Mouse (Mus musculus): ENCODE results near the gene Inhbb. TPM values are rescaled to one million over a fixed set of nuclear protein-coding genes. Genes with fewer than 3 reads are reported as not detected.
A peak's percentile ranks its signal among the peaks of the same experiment; 100 is the strongest.

Inhbb gene
- 0.32 and 0.34 TPM in 2 replicates for polyA plus RNA-seq (2015; fragmentation: Nextera tagmentation; extraction: Ambion mirVana)

DNA sequence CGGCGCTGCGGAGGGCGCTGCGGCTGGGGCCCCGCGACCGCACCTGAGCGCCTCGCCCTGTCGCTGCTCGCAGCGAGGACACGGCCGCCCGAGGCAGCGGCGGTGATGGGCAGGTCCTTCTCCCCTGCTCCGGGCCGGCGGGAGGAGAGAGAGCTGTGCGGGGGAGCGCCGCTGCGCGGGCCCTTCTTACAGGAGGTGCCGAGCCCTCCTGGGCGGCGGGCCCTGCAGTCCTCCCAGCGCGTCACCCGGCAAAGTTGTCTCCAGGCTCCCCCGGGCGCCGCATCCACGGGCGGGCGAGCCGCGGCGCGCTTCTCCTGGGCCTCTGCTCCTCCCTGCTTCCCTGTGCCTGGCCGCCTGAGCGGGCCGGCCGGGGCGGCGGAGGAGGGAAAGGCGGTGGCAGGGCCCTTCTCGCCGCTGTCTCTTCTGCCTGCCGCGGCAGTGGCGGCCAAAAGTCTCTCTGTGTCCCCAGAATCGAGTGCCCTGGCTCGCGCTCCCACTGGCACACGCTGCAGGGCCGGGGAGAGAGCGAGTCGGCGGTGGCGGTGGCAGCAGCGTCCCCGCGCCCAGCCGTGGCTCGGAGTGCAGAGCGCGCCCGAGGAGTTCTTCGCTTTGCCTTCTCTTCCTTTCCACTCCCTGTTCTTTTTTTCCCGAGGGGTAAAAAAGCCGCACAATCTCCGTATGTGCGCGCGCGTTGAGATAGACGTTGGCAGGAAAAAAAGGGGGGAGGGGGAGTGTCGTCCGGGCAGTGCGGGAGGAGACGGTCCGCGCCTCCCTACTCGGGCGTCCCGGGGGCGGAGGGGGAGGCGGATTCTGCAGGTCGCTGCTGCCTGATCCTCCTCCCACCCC is at the start of gene Inhbb:
Inhbb (minus strand) TSS at position 673 of the 846 bp plus-strand sequence.
- Histone ChIP-seq H3K4me2 (peak within 1 kb of the TSS; percentile 100), H3K27me3 (peaks cover 91% of the 10 kb centered on the region), H3K27ac (no peak within 1 kb of the TSS), H3K36me3 (no peaks in the 10 kb centered on the region), H3K9me3 (replicated peaks) (no peaks in the 10 kb centered on the region), H3K4me1 (peaks cover 39% of the 10 kb centered on the region), H3K9ac (peak within 1 kb of the TSS; percentile 49), H3K4me3 (replicated peaks) (peak within 1 kb of the TSS; percentile 63)
- WGBS: under 1% methylated on average over 72 of the region's 92 CpGs
- ATAC-seq (replicated peaks; ENCODE audit: low FRiP score): peak; percentile 59

DNA sequence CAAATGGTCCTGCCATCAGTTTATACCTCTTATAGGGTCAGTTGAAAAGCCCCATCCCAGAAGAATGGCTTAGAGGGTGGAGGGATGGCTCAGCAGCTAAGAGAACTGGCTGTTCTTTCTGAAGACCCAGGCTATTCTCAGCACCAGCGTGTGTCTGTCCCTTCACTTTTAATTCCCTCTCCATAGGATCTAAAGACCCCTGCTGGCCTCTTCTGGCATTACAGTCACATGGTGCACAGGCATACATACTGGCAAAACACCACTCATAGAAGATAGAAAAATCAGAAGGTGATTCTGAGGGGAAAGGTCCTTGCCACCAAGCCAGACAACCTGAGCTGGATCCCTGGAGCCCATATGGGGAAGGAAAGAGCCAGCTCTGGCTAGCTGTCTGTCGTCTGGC is 41.3 kb upstream of the Inhbb start:
- Histone ChIP-seq H3K9me3 (replicated peaks) (no peaks in the 10 kb centered on the region), H3K36me3 (no peaks in the 10 kb centered on the region; the same call in 1 of the 2 replicates), H3K27me3 (no peaks in the 10 kb centered on the region), H3K27ac (no peak overlapping the region), H3K4me3 (replicated peaks) (no peak overlapping the region), H3K4me1 (no peaks in the 10 kb centered on the region), H3K9ac (no peak overlapping the region), H3K4me2 (no peak overlapping the region)
- no peak; the same call in 1 of the 2 replicates for ATAC-seq (replicated peaks; ENCODE audit: low FRiP score)
- 51% methylated on average over 2 of the region's 2 CpGs for WGBS

DNA sequence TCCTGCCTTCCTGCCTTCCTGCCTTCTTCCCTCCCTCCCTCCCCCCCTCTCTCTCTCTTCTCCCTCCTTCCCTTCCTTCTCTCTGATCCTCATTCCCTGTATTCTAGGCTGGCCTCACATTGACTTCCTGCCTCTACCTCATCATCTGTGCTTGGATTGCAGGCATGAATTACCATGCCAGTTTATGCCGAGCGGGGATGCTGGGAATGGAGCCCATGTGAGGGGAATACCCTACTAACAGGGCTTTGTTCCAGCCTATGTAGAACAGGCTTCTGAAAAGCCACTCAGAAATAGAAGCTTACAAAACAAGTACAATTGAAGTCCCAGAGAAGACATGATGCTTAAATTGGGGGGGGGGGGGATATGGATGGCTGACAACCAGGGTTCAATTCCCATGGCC is 38.0 kb upstream of the Inhbb start:
- Histone ChIP-seq H3K4me2 (no peak overlapping the region), H3K4me3 (replicated peaks) (no peak overlapping the region), H3K27me3 (0 out of 2 replicates have a peak, but pooled peaks cover 4% of the 10 kb centered on the region), H3K4me1 (peaks cover 17% of the 10 kb centered on the region), H3K27ac (no peak overlapping the region), H3K9me3 (replicated peaks) (no peaks in the 10 kb centered on the region), H3K36me3 (no peaks in the 10 kb centered on the region), H3K9ac (no peak overlapping the region)
- no peak for ATAC-seq (replicated peaks; ENCODE audit: low FRiP score)
- 72% methylated on average over 2 of the region's 2 CpGs for WGBS

DNA sequence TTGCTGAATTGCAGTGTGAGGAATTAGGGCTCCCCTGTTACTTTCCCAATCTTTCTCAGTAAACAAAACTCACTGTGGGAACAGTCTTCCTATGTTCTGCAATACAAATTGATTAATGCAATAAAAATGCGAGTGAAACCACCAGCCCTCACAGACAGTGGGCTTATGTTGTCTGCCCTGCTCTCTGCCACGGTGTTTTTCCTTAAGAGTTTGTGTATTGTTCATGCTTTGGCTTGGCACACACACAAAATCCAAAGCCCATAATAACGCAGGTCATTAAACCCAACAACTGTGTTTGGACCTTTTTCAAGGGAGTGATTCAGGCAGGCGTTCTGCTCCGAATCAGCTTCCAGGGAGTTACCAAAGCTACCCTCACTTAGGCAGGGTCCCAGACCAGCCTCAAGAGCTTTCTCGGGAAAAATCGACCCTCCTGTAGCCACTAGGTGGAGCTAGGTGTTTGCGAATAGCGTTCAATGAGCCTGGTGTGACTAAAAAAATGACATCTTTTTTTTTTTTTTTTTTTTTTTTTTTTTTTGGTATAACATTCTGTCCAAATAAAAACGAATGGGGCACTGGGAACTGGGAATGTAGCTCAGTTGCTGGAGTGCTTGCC is 36.1 kb upstream of the Inhbb start:
- Histone ChIP-seq H3K27ac (no peak overlapping the region), H3K9ac (no peak overlapping the region), H3K4me2 (peak overlapping the region; percentile 54), H3K4me3 (replicated peaks) (no peak overlapping the region), H3K36me3 (no peaks in the 10 kb centered on the region), H3K9me3 (replicated peaks) (no peaks in the 10 kb centered on the region), H3K27me3 (0 out of 2 replicates have a peak, but pooled peaks cover 4% of the 10 kb centered on the region), H3K4me1 (peaks cover 17% of the 10 kb centered on the region)
- WGBS: 9% methylated on average over 10 of the region's 10 CpGs
- ATAC-seq (replicated peaks; ENCODE audit: low FRiP score): no peak

DNA sequence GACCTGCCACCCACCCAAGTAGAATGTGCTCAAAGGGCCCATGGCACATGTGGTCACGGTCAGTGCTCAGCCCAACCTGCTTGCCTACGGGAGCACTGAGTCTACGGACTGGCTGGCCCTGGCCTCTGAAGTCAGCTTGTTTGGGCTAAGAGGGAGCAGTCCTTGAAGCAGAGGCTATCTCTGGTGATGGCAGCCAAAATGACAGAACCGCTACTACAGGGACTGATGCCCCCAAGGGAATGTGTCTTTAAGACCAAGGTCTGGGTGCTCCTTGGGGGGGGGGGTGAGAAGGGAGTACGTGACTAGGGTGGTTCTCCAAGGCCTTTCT is 35.4 kb upstream of the Inhbb start:
- ATAC-seq (replicated peaks; ENCODE audit: low FRiP score): peak; percentile 74
- no peaks in the 10 kb centered on the region for H3K9me3 ChIP-seq (replicated peaks)
- peak overlapping the region; percentile 54 for H3K4me2 ChIP-seq
- 0 out of 2 replicates have a peak, but pooled peaks cover 4% of the 10 kb centered on the region for H3K27me3 ChIP-seq
- H3K36me3 ChIP-seq: no peaks in the 10 kb centered on the region
- 9% methylated on average over 5 of the region's 5 CpGs for WGBS
- 0 out of 2 replicates have a peak overlapping the region, but pooled peaks have one; percentile 26 for H3K9ac ChIP-seq
- peak overlapping the region; percentile 21; the same call in 1 of the 2 replicates for H3K4me3 ChIP-seq (replicated peaks)
- peaks cover 17% of the 10 kb centered on the region for H3K4me1 ChIP-seq
- H3K27ac ChIP-seq: no peak overlapping the region

DNA sequence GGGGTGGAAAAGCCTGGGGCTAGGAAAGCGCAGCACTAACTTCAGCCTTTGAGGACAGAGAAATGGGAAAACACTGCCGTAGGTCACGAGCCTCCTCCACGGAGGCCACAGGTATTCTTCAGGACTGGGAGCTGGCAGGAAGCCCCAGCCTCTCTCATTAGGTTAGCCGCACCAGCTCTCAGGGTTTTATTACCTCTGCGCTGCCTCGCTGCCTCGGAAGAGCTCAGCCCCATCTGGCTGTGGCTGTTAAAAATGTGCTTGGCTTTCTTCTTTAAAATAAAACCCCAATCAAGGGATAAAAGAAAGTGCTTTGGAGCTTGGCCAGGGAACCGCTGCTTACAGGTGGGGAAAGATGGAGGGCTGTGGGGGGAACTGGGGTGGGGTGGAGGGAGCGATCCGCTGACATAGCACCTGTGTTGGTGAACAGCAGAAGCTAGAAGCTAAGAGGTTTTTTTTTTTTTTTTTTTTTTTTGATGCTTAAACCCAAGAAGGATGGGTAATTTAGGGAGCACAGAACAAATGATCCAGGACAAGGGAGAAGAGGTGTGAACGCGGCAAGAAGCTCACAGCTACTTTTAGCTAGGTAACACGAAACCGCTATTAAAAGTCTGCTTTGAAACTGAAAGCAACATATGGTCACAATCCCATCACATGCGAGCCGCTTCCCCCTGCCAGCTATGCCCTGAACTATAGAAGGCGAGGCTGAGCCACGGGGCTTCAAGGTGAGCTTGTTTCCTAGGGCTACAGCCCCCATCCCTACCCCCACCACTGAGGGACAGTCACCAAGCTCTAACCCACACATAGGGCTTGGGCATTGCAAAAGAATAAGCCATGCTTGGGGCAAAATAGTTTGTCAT is 34.9 kb upstream of the Inhbb start:
- no peak overlapping the region for H3K27ac ChIP-seq
- H3K9ac ChIP-seq: 0 out of 2 replicates have a peak overlapping the region, but pooled peaks have one; percentile 26
- peak overlapping the region; percentile 21 for H3K4me3 ChIP-seq (replicated peaks)
- H3K4me2 ChIP-seq: peak overlapping the region; percentile 54
- no peaks in the 10 kb centered on the region for H3K9me3 ChIP-seq (replicated peaks)
- no peaks in the 10 kb centered on the region for H3K36me3 ChIP-seq
- 6% methylated on average over 19 of the region's 19 CpGs for WGBS
- H3K27me3 ChIP-seq: 0 out of 2 replicates have a peak, but pooled peaks cover 4% of the 10 kb centered on the region
- peak; percentile 61 for ATAC-seq (replicated peaks; ENCODE audit: low FRiP score)
- peaks cover 17% of the 10 kb centered on the region for H3K4me1 ChIP-seq

DNA sequence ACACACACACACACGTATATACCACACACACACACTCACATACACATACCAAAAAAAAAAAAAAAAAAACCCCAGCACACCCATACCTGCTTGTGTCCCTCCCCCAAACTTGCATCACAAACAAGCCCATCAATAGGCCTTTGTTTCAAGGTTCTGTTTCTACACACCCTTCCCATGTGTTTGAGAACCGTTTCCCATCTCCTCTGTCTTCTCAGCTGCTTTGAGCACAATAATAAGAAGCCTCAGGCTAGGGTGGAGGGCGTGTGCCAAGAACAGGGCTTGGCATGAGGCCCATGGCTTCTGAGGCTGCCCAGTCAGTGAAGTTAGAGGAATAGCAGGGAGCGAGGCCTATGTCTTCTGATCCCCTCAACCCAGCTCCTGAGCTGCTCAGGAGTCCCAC is 31.7 kb upstream of the Inhbb start:
- no peak overlapping the region for H3K9ac ChIP-seq
- H3K4me1 ChIP-seq: peaks cover 20% of the 10 kb centered on the region
- no peak overlapping the region for H3K4me2 ChIP-seq
- no peak for ATAC-seq (replicated peaks; ENCODE audit: low FRiP score)
- no peaks in the 10 kb centered on the region for H3K36me3 ChIP-seq
- WGBS: 74% methylated on average over 4 of the region's 4 CpGs
- no peak overlapping the region for H3K4me3 ChIP-seq (replicated peaks)
- 0 out of 2 replicates have a peak, but pooled peaks cover 4% of the 10 kb centered on the region for H3K27me3 ChIP-seq
- H3K27ac ChIP-seq: no peak overlapping the region
- H3K9me3 ChIP-seq (replicated peaks): no peaks in the 10 kb centered on the region

DNA sequence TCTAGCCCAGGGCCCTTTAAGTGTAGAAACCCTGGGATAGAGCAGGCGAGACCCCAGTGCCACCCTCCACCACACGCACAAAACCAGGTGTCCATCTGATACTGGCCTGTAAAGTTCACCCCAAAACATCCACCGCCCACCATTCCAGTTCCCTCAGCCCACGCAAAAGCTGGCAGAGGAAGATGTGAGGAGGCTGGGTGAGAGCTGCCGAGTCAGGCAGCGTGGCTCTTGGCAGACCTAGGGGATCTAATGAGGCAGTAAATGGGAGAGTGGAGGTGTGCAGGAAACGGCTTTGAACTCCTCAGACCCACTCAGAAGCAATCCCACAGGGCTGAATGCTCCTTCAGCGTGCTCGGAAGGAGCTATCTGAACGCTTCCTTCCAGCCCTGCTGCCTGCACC is 29.4 kb upstream of the Inhbb start:
- H3K4me3 ChIP-seq (replicated peaks): no peak overlapping the region
- H3K4me1 ChIP-seq: peaks cover 4% of the 10 kb centered on the region
- H3K27ac ChIP-seq: no peak overlapping the region
- H3K27me3 ChIP-seq: 0 out of 2 replicates have a peak, but pooled peaks cover 5% of the 10 kb centered on the region
- H3K4me2 ChIP-seq: no peak overlapping the region
- no peaks in the 10 kb centered on the region for H3K9me3 ChIP-seq (replicated peaks)
- ATAC-seq (replicated peaks; ENCODE audit: low FRiP score): no peak
- no peaks in the 10 kb centered on the region for H3K36me3 ChIP-seq
- no peak overlapping the region for H3K9ac ChIP-seq
- 41% methylated on average over 10 of the region's 10 CpGs for WGBS

DNA sequence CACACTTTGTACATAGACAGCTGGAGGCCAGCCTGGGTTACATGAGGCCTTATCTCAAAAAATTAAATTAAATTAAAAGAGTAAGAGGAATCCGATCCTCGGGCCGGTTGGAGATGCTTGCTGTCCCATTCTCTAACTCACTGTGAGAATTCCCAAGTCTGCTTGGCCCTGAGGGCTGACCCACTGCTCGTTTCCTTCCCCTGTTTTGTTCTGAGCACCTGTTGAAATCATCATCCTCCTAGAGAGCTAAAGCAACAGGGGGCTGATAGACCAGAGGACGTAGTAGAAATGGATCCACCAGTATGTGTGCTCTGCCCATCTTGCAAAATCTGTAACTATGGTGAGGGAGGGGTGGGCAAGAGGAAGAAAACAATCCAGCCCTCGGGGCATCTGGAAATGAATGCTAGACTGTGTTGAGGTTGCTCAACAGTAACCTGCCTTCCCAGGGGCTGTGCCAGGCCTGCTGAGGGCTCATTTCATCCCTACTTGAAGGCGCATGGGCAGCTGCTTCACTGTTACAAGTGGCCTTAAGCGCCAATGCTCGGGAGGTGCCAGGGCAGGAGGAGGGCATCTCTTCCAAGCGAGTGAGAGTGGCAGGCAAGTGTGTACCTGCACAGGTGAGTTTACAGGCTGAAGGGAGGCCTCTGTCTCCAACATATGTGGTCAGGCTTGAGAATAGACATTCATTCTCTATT is 28.8 kb upstream of the Inhbb start:
- Histone ChIP-seq H3K9ac (no peak overlapping the region), H3K4me3 (replicated peaks) (no peak overlapping the region), H3K36me3 (no peaks in the 10 kb centered on the region), H3K27me3 (0 out of 2 replicates have a peak, but pooled peaks cover 4% of the 10 kb centered on the region), H3K27ac (no peak overlapping the region), H3K4me2 (no peak overlapping the region), H3K9me3 (replicated peaks) (no peaks in the 10 kb centered on the region), H3K4me1 (peaks cover 6% of the 10 kb centered on the region; the same call in 1 of the 2 replicates)
- 77% methylated on average over 10 of the region's 10 CpGs for WGBS
- ATAC-seq (replicated peaks; ENCODE audit: low FRiP score): no peak

DNA sequence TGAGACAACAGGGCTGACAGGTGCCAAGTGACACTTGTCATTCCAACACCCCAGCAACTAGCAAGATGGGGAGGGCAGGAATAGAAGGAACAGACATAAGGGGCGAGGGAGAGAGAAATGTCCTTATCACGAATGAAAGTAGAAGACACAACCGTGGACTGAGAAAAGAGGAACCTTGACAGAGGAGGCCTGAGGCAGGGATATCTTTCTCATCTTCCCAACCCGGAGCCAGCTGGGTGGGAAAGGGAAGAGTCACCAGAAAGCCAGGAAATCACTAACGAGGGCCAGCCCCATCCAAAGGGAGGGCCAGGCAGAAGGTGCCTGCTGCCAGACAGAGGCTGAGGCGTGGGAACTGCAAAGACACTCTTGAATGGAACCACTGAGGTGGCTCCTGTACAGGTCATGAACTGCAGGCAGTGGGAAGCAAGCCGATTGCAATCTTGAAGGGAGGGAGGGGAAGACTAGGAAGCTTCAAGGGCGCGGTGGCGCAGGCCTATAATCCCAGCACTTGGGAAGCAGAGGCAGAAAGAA is 24.8 kb upstream of the Inhbb start:
- WGBS: 62% methylated on average over 10 of the region's 10 CpGs
- no peak overlapping the region for H3K9ac ChIP-seq
- peaks cover 6% of the 10 kb centered on the region; the same call in 1 of the 2 replicates for H3K4me1 ChIP-seq
- H3K36me3 ChIP-seq: no peaks in the 10 kb centered on the region
- H3K4me3 ChIP-seq (replicated peaks): no peak overlapping the region
- no peak for ATAC-seq (replicated peaks; ENCODE audit: low FRiP score)
- no peaks in the 10 kb centered on the region for H3K9me3 ChIP-seq (replicated peaks)
- no peak overlapping the region for H3K27ac ChIP-seq
- H3K27me3 ChIP-seq: 0 out of 2 replicates have a peak, but pooled peaks cover 3% of the 10 kb centered on the region
- H3K4me2 ChIP-seq: no peak overlapping the region
